Mouse (Mus musculus): ENCODE measurements around the gene Zbtb4. TPM values are rescaled to one million over a fixed set of nuclear protein-coding genes. Genes with fewer than 3 reads are reported as not detected.

Zbtb4 gene
- total RNA-seq, 2 experiments from 2014 or later = 29.3 to 35.9 TPM

DNA sequence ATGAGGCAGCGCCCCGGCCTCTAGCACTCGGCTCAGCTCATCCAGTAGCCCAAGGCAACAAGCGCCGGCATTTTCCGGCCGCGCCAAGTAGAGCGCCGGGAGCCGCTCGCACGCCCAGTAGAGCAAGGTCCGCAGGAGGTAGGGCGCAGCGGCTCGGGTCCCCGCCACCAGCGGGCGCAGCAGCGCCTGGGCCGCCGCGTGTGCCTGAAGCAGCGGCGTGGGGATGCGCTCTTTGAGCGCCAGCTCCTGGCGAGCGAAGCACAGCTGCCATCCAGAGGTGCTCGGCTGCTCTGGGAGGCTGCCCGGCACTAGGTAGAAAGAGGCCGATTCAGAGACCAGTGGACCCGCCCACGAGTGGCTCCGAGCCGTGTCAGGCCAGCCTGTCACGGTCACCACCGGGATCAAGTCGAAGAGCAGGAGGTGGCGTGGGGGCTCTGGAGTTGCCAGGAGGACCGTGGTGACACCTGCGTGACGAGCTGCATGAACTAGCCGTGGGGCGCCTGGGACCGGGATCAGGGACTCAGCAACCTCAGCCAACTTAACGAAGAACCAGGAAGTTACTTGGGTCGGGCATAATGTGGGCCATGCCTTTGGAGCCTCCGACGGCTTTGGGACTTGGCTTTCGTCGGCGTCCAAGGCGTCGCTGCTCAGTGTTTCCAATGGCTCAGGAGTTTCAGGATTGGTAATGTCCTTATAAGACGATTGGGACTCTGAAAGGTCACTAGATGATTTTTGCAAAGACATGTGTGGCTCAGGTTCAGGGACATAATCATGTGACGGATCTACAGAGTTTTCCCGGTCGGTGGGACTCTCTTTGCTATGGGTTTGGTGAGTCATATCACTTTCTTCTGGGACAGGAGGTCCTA is 38.3 kb downstream of the Zbtb4 start:
- peak overlapping the region; percentile 87 for H3K27ac ChIP-seq
- intact Hi-C loops (cut with DNase I) = loop anchor here (2.0 to 5.0 kb wide), 4 partner anchors 33 to 122 kb away; partner anchors contain the start of genes Nlgn2, Polr2a and Senp3

DNA sequence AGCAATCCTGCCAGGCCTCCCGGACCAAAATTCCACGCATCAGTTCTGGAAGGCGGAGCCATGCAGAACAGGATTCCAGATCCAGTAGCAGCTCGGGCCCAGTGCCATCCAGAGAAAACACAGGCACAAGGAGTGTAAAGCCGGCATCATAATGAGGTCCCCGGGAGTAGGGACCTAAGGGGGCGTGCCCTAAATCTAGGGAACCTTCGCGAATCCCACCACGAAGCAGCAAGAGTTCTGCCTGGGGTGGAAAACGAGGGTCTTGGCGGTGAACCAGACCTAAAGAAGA is 38.9 kb downstream of the Zbtb4 start:
- no peak for TF ChIP-seq CTCF (IDR thresholded peaks at IDR 0.05)
- DNase-seq = no peak
- no peak overlapping the region for H3K27ac ChIP-seq
- peak overlapping the region; percentile 78 for H3K4me3 ChIP-seq
- intact Hi-C loops (cut with DNase I) = loop anchor here (2.0 to 5.0 kb wide), 3 partner anchors 32 to 122 kb away; partner anchors contain the start of genes Nlgn2 and Senp3

More for the DNA sequence above, 38.3 kb downstream of the Zbtb4 start:
- peak overlapping the region; percentile 78 for H3K4me3 ChIP-seq
- DNase-seq = peak; percentile 88
- peak; percentile 82 for TF ChIP-seq CTCF (IDR thresholded peaks at IDR 0.05)

DNA sequence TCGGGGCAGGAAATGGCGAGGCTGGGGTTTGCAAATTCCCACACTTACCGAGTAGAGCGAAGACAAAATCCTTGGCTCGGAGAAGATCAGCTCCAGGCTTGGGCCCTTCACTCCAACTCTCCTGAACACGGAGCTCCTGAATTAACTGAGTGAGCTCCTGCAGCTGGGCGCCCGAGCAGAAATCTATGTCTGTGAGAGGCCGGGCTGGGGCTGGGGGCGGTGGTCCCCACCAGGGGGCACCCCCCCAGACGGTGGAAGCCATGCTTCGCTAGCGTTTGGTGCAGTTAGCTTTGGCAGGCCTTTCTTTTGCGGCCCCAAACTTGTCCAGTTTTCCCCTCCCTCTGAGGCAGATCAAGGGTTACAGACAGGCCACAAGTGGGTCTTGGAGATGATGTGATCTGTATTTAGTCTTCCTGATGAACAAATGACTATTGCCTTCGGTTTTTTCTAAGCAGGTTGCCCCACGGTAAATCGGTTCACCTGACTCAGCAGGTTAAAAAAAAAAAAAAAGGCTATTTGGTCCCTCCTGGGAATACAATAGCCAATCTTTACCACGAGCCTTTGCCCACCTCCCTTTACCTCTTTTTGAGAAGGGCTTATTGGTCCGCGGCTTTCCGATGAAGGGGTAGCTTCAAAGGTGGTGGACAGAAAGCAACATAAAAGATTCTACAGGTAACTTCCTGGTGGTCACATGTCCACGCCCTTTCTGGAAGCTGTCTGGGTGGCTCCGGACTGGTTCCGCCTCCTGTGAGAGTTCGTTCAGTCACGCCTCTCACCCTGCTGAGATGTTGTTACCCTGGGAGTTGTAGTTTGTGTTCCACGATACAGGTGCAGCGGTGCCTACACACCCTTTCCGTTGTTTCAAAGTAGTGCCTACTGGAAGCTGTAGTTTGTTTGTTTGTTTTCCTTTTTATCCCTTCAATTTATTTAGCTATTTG is 39.5 kb downstream of the Zbtb4 start, which contains the start of gene Tmem102:
Gene Tmem102 (minus strand): TSS at position 653 of the 938 bp plus-strand sequence.
- intact Hi-C loops (cut with DNase I) = loop anchor here (2.0 to 5.0 kb wide), 3 partner anchors 32 to 123 kb away; partner anchors contain the start of genes Nlgn2 and Senp3
- Histone ChIP-seq H3K27ac (no peak within 1 kb of the TSS), H3K4me3 (peak within 1 kb of the TSS; percentile 78)
- no peak for DNase-seq
- no peak for TF ChIP-seq CTCF (IDR thresholded peaks at IDR 0.05)

DNA sequence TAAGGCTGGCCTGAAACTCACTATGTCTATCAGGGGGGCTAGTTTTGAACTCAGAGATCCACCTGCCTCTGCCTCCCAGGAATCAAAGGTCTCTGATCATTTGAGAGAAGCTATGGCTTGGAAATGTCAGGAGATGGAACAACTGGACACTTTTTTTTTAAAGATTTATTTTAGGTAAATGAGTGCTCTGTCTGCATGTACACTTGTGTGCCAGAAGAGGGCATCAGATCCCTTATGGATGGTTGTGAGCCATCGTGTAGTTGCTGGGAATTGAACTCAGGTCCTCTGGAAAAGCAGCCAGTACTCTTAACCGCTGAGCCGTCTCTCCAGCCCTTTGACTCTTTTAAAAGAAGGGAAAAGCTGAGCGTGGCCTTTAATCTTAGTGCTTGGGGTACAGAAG is 40.7 kb downstream of the Zbtb4 start:
- DNase-seq = no peak
- TF ChIP-seq CTCF (IDR thresholded peaks at IDR 0.05) = peak; percentile 26
- H3K4me3 ChIP-seq = no peak overlapping the region
- H3K27ac ChIP-seq = no peak overlapping the region
- intact Hi-C loops (cut with DNase I) = no loop called here

DNA sequence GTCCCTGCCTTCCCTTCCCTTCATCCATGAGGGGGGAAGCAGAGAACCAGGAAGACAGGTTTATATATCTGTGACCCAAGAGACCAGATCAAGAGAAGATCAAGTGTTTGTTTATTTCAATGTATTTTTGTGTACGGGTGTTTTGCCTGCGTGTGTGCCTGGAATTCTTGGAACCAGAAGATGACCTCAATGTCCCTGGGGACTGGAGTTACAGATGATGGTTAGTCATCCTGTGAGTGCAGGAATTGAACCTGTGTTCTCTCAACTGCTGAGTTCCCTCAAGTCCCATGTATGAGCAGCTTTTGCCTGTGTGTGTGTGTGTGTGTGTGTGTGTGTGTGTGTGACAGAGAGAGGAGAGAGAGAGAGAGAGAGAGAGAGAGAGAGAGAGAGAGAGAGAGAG is 41.9 kb downstream of the Zbtb4 start:
- no peak for DNase-seq
- intact Hi-C loops (cut with DNase I) = no loop called here
- TF ChIP-seq CTCF (IDR thresholded peaks at IDR 0.05) = no peak
- H3K4me3 ChIP-seq = no peak overlapping the region
- H3K27ac ChIP-seq = no peak overlapping the region

DNA sequence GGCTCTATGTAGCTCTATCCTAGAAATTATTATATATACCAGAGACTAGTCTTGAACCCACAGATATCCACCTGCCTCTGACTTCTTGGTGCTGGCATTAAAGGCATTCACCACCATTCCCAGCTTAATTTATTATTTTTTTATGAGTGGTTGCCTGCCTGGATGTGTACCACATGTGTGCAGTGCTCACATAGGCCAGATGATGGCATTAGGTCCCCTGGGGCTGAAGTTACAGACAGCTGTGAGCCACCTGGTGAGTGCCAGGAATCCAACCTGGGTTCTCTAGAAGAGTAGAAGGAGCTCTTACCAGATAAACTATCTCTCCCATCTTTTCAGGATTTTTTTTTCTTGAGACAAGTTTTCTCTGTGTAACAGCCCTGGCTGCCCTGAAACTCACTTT is 44.6 kb downstream of the Zbtb4 start:
- no peak for TF ChIP-seq CTCF (IDR thresholded peaks at IDR 0.05)
- intact Hi-C loops (cut with DNase I) = no loop called here
- H3K4me3 ChIP-seq = no peak overlapping the region
- no peak for DNase-seq
- no peak overlapping the region for H3K27ac ChIP-seq

DNA sequence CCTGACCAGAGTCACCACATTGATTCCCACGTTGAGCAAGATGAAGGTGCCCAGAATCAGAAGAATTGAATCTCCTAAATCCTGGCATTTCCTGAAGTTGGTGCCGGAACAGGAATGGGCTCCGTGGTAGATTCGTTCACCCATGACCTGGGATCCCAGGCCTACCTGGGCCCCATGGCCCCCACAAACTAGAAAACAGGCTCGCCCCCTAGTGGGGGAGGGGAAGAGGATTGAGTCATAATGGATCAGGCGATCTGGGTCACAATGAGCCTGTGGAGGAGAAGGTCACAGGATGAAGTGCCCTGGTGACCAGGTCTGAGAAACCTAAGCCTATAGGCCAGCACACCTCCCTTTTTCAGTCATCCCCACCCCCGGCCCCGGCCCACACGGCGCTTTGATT is 49.4 kb downstream of the Zbtb4 start, which contains the start of gene Gm39566:
Gene Gm39566 (minus strand): TSS at position 144 of the 400 bp plus-strand sequence.
- intact Hi-C loops (cut with DNase I) = no loop called here
- TF ChIP-seq CTCF (IDR thresholded peaks at IDR 0.05) = 0 out of 2 replicates have a peak, but pooled peaks have one; percentile 2
- no peak within 1 kb of the TSS for H3K27ac ChIP-seq
- H3K4me3 ChIP-seq = no peak within 1 kb of the TSS
- no peak for DNase-seq

DNA sequence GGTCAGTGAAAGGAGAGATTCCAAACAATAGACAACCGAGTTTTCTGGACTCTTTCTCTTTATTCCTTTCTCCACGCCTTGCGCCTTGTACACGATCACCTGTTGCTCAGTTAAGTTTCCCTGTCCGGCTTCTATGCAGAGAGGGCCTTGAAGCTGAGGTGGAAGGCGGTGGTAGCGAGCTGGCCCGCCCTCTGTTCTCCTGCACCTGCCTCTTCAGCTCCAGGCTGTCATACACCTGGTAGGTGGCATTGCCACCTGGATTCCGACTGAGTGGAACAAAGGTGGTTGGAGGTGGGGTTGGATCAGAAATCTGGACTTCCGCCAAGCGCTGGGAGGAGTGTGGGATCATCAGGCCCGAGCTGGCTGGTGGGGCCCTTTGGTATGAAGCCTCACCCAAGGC is 50.8 kb downstream of the Zbtb4 start:
- Histone ChIP-seq H3K27ac (no peak overlapping the region), H3K4me3 (no peak overlapping the region)
- intact Hi-C loops (cut with DNase I) = no loop called here
- DNase-seq = no peak
- no peak for TF ChIP-seq CTCF (IDR thresholded peaks at IDR 0.05)

DNA sequence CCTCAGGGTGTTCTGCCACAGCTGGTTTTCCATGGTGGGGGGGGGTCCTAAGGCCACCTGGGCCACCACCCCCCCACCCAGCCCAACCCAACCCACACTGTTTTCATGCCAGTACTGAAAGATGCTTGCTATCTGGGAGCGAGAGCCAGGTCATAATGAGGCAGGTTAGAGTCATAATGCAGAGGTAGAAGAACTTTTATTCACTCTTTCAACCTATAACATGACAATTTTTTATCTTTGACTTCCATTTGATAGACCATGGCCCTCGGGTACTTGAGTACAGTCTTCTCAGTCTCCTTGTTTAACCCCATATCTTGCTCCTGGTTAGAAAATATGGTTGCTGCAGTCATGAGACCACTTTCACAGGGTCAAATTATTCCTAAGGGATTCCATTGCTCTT is 52.7 kb downstream of the Zbtb4 start, which contains the start of gene Spem2:
Gene Spem2 (minus strand): TSS at position 101 of the 400 bp plus-strand sequence.
- intact Hi-C loops (cut with DNase I) = no loop called here
- no peak within 1 kb of the TSS for H3K27ac ChIP-seq
- DNase-seq = no peak
- no peak for TF ChIP-seq CTCF (IDR thresholded peaks at IDR 0.05)
- H3K4me3 ChIP-seq = no peak within 1 kb of the TSS

DNA sequence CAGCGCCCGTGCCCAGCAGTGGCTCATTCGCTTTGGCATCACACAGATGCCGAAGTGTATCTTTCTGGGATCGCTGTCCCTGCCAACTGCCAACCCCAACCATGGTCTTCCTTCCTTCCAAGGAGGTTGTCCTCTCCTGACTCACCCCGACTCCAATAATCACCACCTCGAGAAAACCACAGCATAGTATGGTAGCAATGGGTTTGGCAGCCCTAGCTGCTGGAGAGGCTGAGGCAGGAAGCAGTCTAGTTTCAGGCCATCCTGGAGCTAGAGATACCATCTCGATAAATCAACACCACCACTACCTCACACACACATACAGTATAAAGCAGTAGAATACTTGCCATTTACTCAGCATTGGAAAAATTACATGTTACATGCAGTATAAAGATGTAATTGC is 53.2 kb downstream of the Zbtb4 start:
- intact Hi-C loops (cut with DNase I) = no loop called here
- Histone ChIP-seq H3K27ac (no peak overlapping the region), H3K4me3 (no peak overlapping the region)
- TF ChIP-seq CTCF (IDR thresholded peaks at IDR 0.05) = no peak
- DNase-seq = no peak

DNA sequence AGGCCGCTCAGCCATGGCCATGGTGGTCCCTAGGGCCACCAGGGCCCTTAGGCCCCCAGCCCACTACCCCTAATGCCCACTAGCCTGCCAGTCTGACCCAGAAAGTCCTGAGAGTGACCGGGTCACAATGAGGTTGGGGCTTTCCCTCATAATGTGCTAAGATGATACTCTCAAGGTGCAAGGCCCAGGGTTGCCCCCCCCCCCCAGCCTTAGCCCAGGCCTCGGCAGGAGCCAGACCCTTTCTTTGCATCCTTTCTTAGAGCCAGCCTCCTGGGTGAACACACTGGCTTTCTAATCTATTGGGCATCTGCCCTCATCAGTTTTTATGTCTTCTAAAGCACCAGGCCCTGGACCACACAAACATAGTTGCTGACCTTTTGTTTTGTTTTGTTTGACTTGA is 56.4 kb downstream of the Zbtb4 start, which contains the start of gene Spem1:
Gene Spem1 (minus strand): TSS at position 101 of the 400 bp plus-strand sequence.
- H3K4me3 ChIP-seq = no peak within 1 kb of the TSS
- TF ChIP-seq CTCF (IDR thresholded peaks at IDR 0.05) = no peak
- no peak for DNase-seq
- H3K27ac ChIP-seq = no peak within 1 kb of the TSS
- intact Hi-C loops (cut with DNase I) = no loop called here

DNA sequence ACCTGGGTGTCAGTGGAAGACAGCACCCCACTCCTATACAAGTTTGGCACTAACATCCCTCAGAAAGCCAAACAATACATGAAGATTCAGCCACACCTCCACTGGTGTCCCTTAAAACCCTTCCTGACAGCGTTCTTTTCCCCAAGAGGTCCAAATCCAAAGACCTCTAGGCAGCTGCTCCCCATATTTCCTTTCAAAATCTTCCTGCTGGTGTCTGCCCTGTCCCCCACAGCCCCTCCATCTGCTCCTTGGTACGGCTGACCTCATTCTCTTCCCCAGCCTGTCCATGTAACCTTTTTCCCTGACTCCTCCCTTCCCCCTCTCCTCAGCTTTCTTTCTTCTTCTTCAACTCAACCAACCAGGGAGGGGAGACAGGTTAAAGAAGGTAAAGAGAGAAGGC is 57.7 kb downstream of the Zbtb4 start:
- intact Hi-C loops (cut with DNase I) = no loop called here
- DNase-seq = no peak
- Histone ChIP-seq H3K27ac (no peak overlapping the region), H3K4me3 (no peak overlapping the region)
- TF ChIP-seq CTCF (IDR thresholded peaks at IDR 0.05) = no peak

Data from gastrocnemius, adult 2 months (tissue).